ENCODE assay signal across 20 mouse cellular contexts in the genomic region with DNA sequence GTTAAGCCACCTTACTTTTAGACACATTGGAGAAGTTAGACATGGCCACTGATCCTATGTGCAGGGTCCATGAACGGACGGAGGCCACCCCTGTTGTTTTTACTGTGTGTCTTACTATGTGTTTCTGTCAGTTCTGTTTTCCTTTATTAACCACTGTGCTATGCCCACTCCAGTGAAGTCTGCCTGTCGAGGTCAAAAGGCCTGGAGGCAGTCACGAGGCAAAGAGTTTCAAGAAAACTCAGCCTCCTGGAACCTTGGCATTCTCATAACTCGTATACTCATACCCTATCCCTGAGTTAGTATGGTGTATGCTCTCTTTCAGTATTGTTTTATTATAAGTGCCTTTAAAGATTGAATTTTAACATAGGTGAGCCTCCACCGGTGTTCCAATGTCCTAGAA. TPM values are rescaled to one million over a fixed set of nuclear protein-coding genes. Genes with fewer than 3 reads are reported as not detected.
"Had no signal": no experiment of that assay in that cellular context is flagged by ENCODE, and none has a peak within 500 bp of the region (broad histone marks: within the 10 kb centered on the region; RNA-seq: fewer than 3 reads in every experiment).

No protein-coding gene starts in this region.

- H3K27me3 ChIP-seq: intestine, embryonic 15.5 days; liver, embryonic 13.5 days; midbrain, embryonic 12.5 days; midbrain, embryonic 15.5 days; neural tube, embryonic 12.5 days; neural tube, embryonic 15.5 days; stomach, embryonic 15.5 days had no signal

- H3K4me3 ChIP-seq: intestine, embryonic 15.5 days; left cerebral cortex, adult 2 months; liver, embryonic 13.5 days; midbrain, embryonic 12.5 days; midbrain, embryonic 15.5 days; neural tube, embryonic 12.5 days; neural tube, embryonic 15.5 days; stomach, embryonic 15.5 days had no signal

- H3K9ac ChIP-seq: intestine, embryonic 15.5 days; liver, embryonic 13.5 days; lung, embryonic 14.5 days; midbrain, embryonic 12.5 days; midbrain, embryonic 15.5 days; neural tube, embryonic 12.5 days; neural tube, embryonic 15.5 days; stomach, embryonic 15.5 days had no signal

- H3K27ac ChIP-seq: intestine, embryonic 15.5 days; kidney, postnatal 0 days; left cerebral cortex, adult 2 months; liver, embryonic 13.5 days; macrophage; midbrain, embryonic 12.5 days; midbrain, embryonic 15.5 days; neural tube, embryonic 12.5 days; neural tube, embryonic 15.5 days; stomach, embryonic 15.5 days had no signal

- DNase-seq: layer of hippocampus, postnatal 36 days; liver, embryonic 13.5 days; lung, embryonic 14.5 days; retina, postnatal 1 day; right cerebral cortex, postnatal 25 days; spleen, adult 18-20 months; thymus, postnatal 36 days had no signal

- H3K36me3 ChIP-seq: intestine, embryonic 15.5 days; liver, embryonic 13.5 days; midbrain, embryonic 12.5 days; midbrain, embryonic 15.5 days; neural tube, embryonic 12.5 days; neural tube, embryonic 15.5 days; stomach, embryonic 15.5 days had no signal

- H3K9me3 ChIP-seq: intestine, embryonic 15.5 days; liver, embryonic 13.5 days; midbrain, embryonic 12.5 days; midbrain, embryonic 15.5 days; neural tube, embryonic 12.5 days; neural tube, embryonic 15.5 days; stomach, embryonic 15.5 days had no signal

- ATAC-seq: intestine, embryonic 15.5 days; lung, postnatal 0 days; midbrain, embryonic 15.5 days had no signal

- H3K4me2 ChIP-seq: intestine, embryonic 15.5 days; liver, embryonic 13.5 days; lung, embryonic 14.5 days; midbrain, embryonic 12.5 days; midbrain, embryonic 15.5 days; neural tube, embryonic 12.5 days; neural tube, embryonic 15.5 days; stomach, embryonic 15.5 days had no signal

- H3K4me1 ChIP-seq: intestine, embryonic 15.5 days; liver, embryonic 13.5 days; midbrain, embryonic 12.5 days; midbrain, embryonic 15.5 days; neural tube, embryonic 12.5 days; neural tube, embryonic 15.5 days; stomach, embryonic 15.5 days had no signal

RNA-seq across cellular contexts. Expression of gene Bcl2l15, which starts 7.3 kb away (rescaled TPM):
- total RNA-seq: left cerebral cortex, postnatal 10 days; liver, adult 2 months had no signal
- polyA plus RNA-seq: limb, embryonic 11.5 days; liver, adult 2 months; lung, embryonic 14.5 days; macrophage; neural tube, embryonic 12.5 days had no signal

RNA-seq across cellular contexts. Expression of gene Gm43064, which starts 30.3 kb away (rescaled TPM):
- total RNA-seq: left cerebral cortex, postnatal 10 days had no signal
- polyA plus RNA-seq: intestine, embryonic 15.5 days; lung, postnatal 0 days; macrophage; midbrain, embryonic 12.5 days; neural tube, embryonic 15.5 days had no signal
